ENCODE assay signal across 20 mouse cellular contexts in genomic region chr6:92229103-92229502, GRCm38 (mm10). TPM values are rescaled to one million over a fixed set of nuclear protein-coding genes. Genes with fewer than 3 reads are reported as not detected.
A peak's percentile ranks its signal among the peaks of the same experiment; 100 is the strongest.
DNase-seq lines count a peak whose midpoint lies in the region; ATAC-seq and TF ChIP-seq lines count a peak whose summit lies in the region.
"Had no signal": no experiment of that assay in that cellular context is flagged by ENCODE, and none has a peak within 500 bp of the region (broad histone marks: within the 10 kb centered on the region; RNA-seq: fewer than 3 reads in every experiment).

No protein-coding gene starts in this region.

- DNase-seq in A20 (ENCODE audit: low read depth, low spot score) (peak; percentile 68), ES-E14 (ENCODE audit: low read depth, low spot score) (no peak)
- DNase-seq in splenic B cell, adult 2 months (ENCODE audit: low read depth, low spot score), result peak; percentile 33
- DNase-seq in layer of hippocampus, adult 8-10 months (ENCODE audit: low spot score in 2 of 2), result no peak
- DNase-seq: adrenal gland, adult 2 months; adrenal gland, postnatal 10 days; adrenal gland, postnatal 25 days; cerebellum, adult 11-12 months; cerebellum, adult 2 months; cerebellum, adult 9-10 months; cerebellum, postnatal 10 days; cerebellum, postnatal 25 days; forebrain, postnatal 0 days had no signal

- ATAC-seq in heart, embryonic 11.5 days (replicated peaks; ENCODE audit: insufficient number of reproducible peaks, low FRiP score, low TSS enrichment), result no peak
- ATAC-seq: forebrain, embryonic 13.5 days; forebrain, embryonic 15.5 days; forebrain, postnatal 0 days had no signal

- no peak overlapping the region for H3K27ac ChIP-seq in ES-E14 (ENCODE audit: insufficient read depth, low read depth, low read length, poor library complexity, severe bottlenecking)
- no peak overlapping the region for H3K27ac ChIP-seq in heart, embryonic 11.5 days (ENCODE audit: low read depth, low read length)
- H3K27ac ChIP-seq: embryonic facial prominence, embryonic 10.5 days; embryonic facial prominence, embryonic 12.5 days; forebrain, embryonic 13.5 days; forebrain, embryonic 15.5 days had no signal

- H3K27me3 ChIP-seq in splenic B cell, adult 2 months (ENCODE audit: control insufficient read depth, insufficient read depth, low read length, poor library complexity, severe bottlenecking), result no peaks in the 10 kb centered on the region
- H3K27me3 ChIP-seq in heart, embryonic 11.5 days (ENCODE audit: control insufficient read depth, insufficient read depth, low read length), result no peaks in the 10 kb centered on the region; the same call in 1 of the 2 replicates
- H3K27me3 ChIP-seq: embryonic facial prominence, embryonic 12.5 days; forebrain, embryonic 13.5 days; forebrain, embryonic 15.5 days had no signal

- no peak overlapping the region for H3K4me2 ChIP-seq in heart, embryonic 11.5 days
- H3K4me2 ChIP-seq: embryonic facial prominence, embryonic 12.5 days; forebrain, embryonic 13.5 days; forebrain, embryonic 15.5 days had no signal

- H3K9ac ChIP-seq in ES-E14 (ENCODE audit: insufficient read depth, low read depth, low read length, poor library complexity, severe bottlenecking), result no peak overlapping the region
- no peak overlapping the region for H3K9ac ChIP-seq in heart, embryonic 11.5 days (ENCODE audit: low read depth, low read length)
- H3K9ac ChIP-seq: embryonic facial prominence, embryonic 12.5 days; forebrain, embryonic 13.5 days; forebrain, embryonic 15.5 days; forebrain, postnatal 0 days had no signal

- in situ Hi-C loops in ES-E14 (cut with MboI; ENCODE audit: low sequenced_read_pairs in 2 of 2, unreplicated experiment in 2 of 2), result no loop called here

- no peak overlapping the region for H3K4me3 ChIP-seq in ES-E14 (ENCODE audit: insufficient read depth in 1 of 2, low read depth in 1 of 2, low read length in 2 of 2, poor library complexity in 1 of 2, severe bottlenecking in 1 of 2)
- no peak overlapping the region for H3K4me3 ChIP-seq in heart, embryonic 11.5 days (ENCODE audit: low read depth, low read length)
- H3K4me3 ChIP-seq: embryonic facial prominence, embryonic 10.5 days; embryonic facial prominence, embryonic 12.5 days; forebrain, embryonic 13.5 days; forebrain, embryonic 15.5 days had no signal

- no peaks in the 10 kb centered on the region for H3K9me3 ChIP-seq in ES-E14 (ENCODE audit: control insufficient read depth, insufficient read depth, low read depth, low read length)
- no peaks in the 10 kb centered on the region for H3K9me3 ChIP-seq in heart, embryonic 11.5 days (replicated peaks; ENCODE audit: control insufficient read depth, low read length)
- H3K9me3 ChIP-seq: embryonic facial prominence, embryonic 10.5 days; embryonic facial prominence, embryonic 12.5 days; forebrain, embryonic 13.5 days; forebrain, embryonic 15.5 days had no signal

- peaks cover 0 to 7% of the 10 kb centered on the region in 2 experiments; a peak in 2 of 4 replicates for H3K4me1 ChIP-seq in ES-E14 (ENCODE audit: control insufficient read depth in 2 of 2, insufficient read depth in 2 of 2, low read length in 2 of 2, poor library complexity in 1 of 2)
- no peaks in the 10 kb centered on the region for H3K4me1 ChIP-seq in heart, embryonic 11.5 days (ENCODE audit: control insufficient read depth, insufficient read depth, low read length)
- H3K4me1 ChIP-seq: embryonic facial prominence, embryonic 10.5 days; embryonic facial prominence, embryonic 12.5 days; forebrain, embryonic 13.5 days; forebrain, embryonic 15.5 days had no signal

- H3K36me3 ChIP-seq in ES-E14 (ENCODE audit: control insufficient read depth, insufficient read depth, low read length, poor library complexity, severe bottlenecking), result no peaks in the 10 kb centered on the region
- no peaks in the 10 kb centered on the region for H3K36me3 ChIP-seq in splenic B cell, adult 2 months (ENCODE audit: control insufficient read depth, insufficient read depth, low read length, poor library complexity, severe bottlenecking)
- H3K36me3 ChIP-seq in heart, embryonic 11.5 days (ENCODE audit: control insufficient read depth, insufficient read depth, low read length), result no peaks in the 10 kb centered on the region
- H3K36me3 ChIP-seq: embryonic facial prominence, embryonic 10.5 days; embryonic facial prominence, embryonic 12.5 days; forebrain, embryonic 15.5 days had no signal

TF ChIP-seq in ES-E14, 5 proteins besides CTCF, POLR2A, EP300 and RAD21:
- peak; percentile 33; the same call in 1 of the 2 replicates for TF ChIP-seq ZNF384 (IDR thresholded peaks at IDR 0.05; ENCODE audit: low read depth, low read length)
- TF ChIP-seq CHD2 (IDR thresholded peaks at IDR 0.05; ENCODE audit: low read depth, low read length), result no peak
- no peak for TF ChIP-seq MAFK (IDR thresholded peaks at IDR 0.05; ENCODE audit: insufficient read depth, low read depth, low read length)
- TF ChIP-seq ZC3H11A (IDR thresholded peaks at IDR 0.05; ENCODE audit: borderline replicate concordance, low read depth, low read length), result no peak
- TF ChIP-seq HCFC1 (IDR thresholded peaks at IDR 0.05; ENCODE audit: borderline replicate concordance, insufficient read depth, low read length), result no peak

RNA-seq across cellular contexts. Expression of gene Rbsn, which starts 14.4 kb away (rescaled TPM):
- total RNA-seq in ES-E14 (2012; rRNA removed), result 14.7 and 17.9 TPM in 2 replicates
- polyA plus RNA-seq in heart, embryonic 11.5 days (2014; fragmentation: Nextera tagmentation; extraction: Ambion mirVana), result 10.7 and 12.3 TPM in 2 replicates
- 10 to 100 TPM; 38.5 to 42.1 (median 39.7) TPM for total RNA-seq in layer of hippocampus, adult 8-10 months (2022)

RNA-seq across cellular contexts. Expression of gene Trh, which starts 15.3 kb away (rescaled TPM):
- total RNA-seq in ES-E14 (2012; rRNA removed), result 495 and 1,395 TPM in 2 replicates
- 0.58 and 0.86 TPM in 2 replicates for polyA plus RNA-seq in heart, embryonic 11.5 days (2014; fragmentation: Nextera tagmentation; extraction: Ambion mirVana)
- 1 to 10 TPM; 1.5 to 2.6 (median 1.8) TPM for total RNA-seq in layer of hippocampus, adult 8-10 months (2022)
- total RNA-seq: adrenal gland, adult 2 months; adrenal gland, postnatal 10 days; adrenal gland, postnatal 25 days; MEL had no signal
- polyA plus RNA-seq: adrenal gland, adult 2 months; C2C12 had no signal

RNA-seq across cellular contexts. Expression of gene Mrps25, which starts 45.3 kb away (rescaled TPM):
- total RNA-seq in ES-E14 (2012; rRNA removed), result 66.4 and 83.2 TPM in 2 replicates
- 79.6 and 84.8 TPM in 2 replicates for polyA plus RNA-seq in heart, embryonic 11.5 days (2014; fragmentation: Nextera tagmentation; extraction: Ambion mirVana)
- 10 to 100 TPM; 39.0 to 53.9 (median 47.7) TPM for total RNA-seq in layer of hippocampus, adult 8-10 months (2022)

Comparison
In these comparisons a context has a peak if more than half of its experiments do, and no peak if none do; other contexts are left out.
1. DNase-seq: peak in A20 (single experiment) and splenic B cell, adult 2 months (single experiment); none in ES-E14 (single experiment) and layer of hippocampus, adult 8-10 months (0 of 2).
2. RNA of gene Trh, which starts 15.3 kb away (total RNA-seq): 495 to 1,395 TPM in ES-E14; 1.5 to 2.6 TPM in layer of hippocampus, adult 8-10 months; every median in the first group is over 100 times any median in the second.